Comparison of ENCODE assay signal across 8 mouse cellular contexts in genomic region chr2:180126195-180126594, GRCm38 (mm10). TPM values are rescaled to one million over a fixed set of nuclear protein-coding genes. Genes with fewer than 3 reads are reported as not detected.
DNase-seq lines count a peak whose midpoint lies in the region; ATAC-seq and TF ChIP-seq lines count a peak whose summit lies in the region.

No protein-coding gene starts in this region.

- no peak overlapping the region for H3ac ChIP-seq in myocyte (ENCODE audit: control insufficient read depth, insufficient read length)

- ATAC-seq in hindbrain, embryonic 12.5 days (ENCODE audit: low FRiP score): no peak
- ATAC-seq in heart, embryonic 13.5 days (ENCODE audit: extremely low read depth, insufficient number of reproducible peaks, low FRiP score, low TSS enrichment): no peak

- no peak overlapping the region for H3K4me3 ChIP-seq in hindbrain, embryonic 10.5 days
- no peak overlapping the region for H3K4me3 ChIP-seq in hindbrain, embryonic 12.5 days
- no peak overlapping the region for H3K4me3 ChIP-seq in heart, embryonic 13.5 days
- H3K4me3 ChIP-seq in myocyte: no peak overlapping the region

- WGBS in hindbrain, embryonic 10.5 days: 24% methylated on average over 4 of the region's 4 CpGs
- WGBS in hindbrain, embryonic 12.5 days: 31% methylated on average over 4 of the region's 4 CpGs
- 24% methylated on average over 4 of the region's 4 CpGs for WGBS in heart, embryonic 13.5 days

- H3K36me3 ChIP-seq in hindbrain, embryonic 10.5 days: peaks cover 15% of the 10 kb centered on the region
- H3K36me3 ChIP-seq in hindbrain, embryonic 12.5 days: peaks cover 12% of the 10 kb centered on the region; the same call in 1 of the 2 replicates
- H3K36me3 ChIP-seq in heart, embryonic 13.5 days: peaks cover 11% of the 10 kb centered on the region
- H3K36me3 ChIP-seq in myocyte (ENCODE audit: control insufficient read depth, insufficient read depth): peaks cover 4% of the 10 kb centered on the region

- H3K27ac ChIP-seq in hindbrain, embryonic 10.5 days: peak overlapping the region; percentile 64
- H3K27ac ChIP-seq in hindbrain, embryonic 12.5 days: no peak overlapping the region
- H3K27ac ChIP-seq in heart, embryonic 13.5 days (replicated peaks): peak overlapping the region; percentile 36; the same call in 1 of the 2 replicates

- intact Hi-C loops in left cerebral cortex, postnatal 36 days (cut with DNase I): no loop called here

- H3K9ac ChIP-seq in hindbrain, embryonic 12.5 days: no peak overlapping the region
- H3K9ac ChIP-seq in heart, embryonic 13.5 days: peak overlapping the region; percentile 40

- no peaks in the 10 kb centered on the region for H3K27me3 ChIP-seq in hindbrain, embryonic 10.5 days (ENCODE audit: insufficient read depth, poor library complexity, severe bottlenecking)
- H3K27me3 ChIP-seq in hindbrain, embryonic 12.5 days: no peaks in the 10 kb centered on the region
- no peaks in the 10 kb centered on the region for H3K27me3 ChIP-seq in heart, embryonic 13.5 days (replicated peaks)
- no peaks in the 10 kb centered on the region for H3K27me3 ChIP-seq in myocyte (ENCODE audit: control insufficient read depth, insufficient read depth, insufficient read length)

- H3K4me1 ChIP-seq in hindbrain, embryonic 10.5 days (replicated peaks): peaks cover 31% of the 10 kb centered on the region
- H3K4me1 ChIP-seq in hindbrain, embryonic 12.5 days: peaks cover 16% of the 10 kb centered on the region
- H3K4me1 ChIP-seq in heart, embryonic 13.5 days: peaks cover 37% of the 10 kb centered on the region

- no peak overlapping the region for H3K4me2 ChIP-seq in hindbrain, embryonic 12.5 days (replicated peaks)
- no peak overlapping the region for H3K4me2 ChIP-seq in heart, embryonic 13.5 days
- peak overlapping the region; percentile 66 for H3K4me2 ChIP-seq in myocyte (ENCODE audit: low read depth)

- no peaks in the 10 kb centered on the region for H3K9me3 ChIP-seq in hindbrain, embryonic 10.5 days
- H3K9me3 ChIP-seq in hindbrain, embryonic 12.5 days (replicated peaks): no peaks in the 10 kb centered on the region
- H3K9me3 ChIP-seq in heart, embryonic 13.5 days: no peaks in the 10 kb centered on the region

- no peak for DNase-seq in hindbrain, embryonic 10.5 days (ENCODE audit: low spot score)
- peak; percentile 23 for DNase-seq in urinary bladder, postnatal 25 days (ENCODE audit: low spot score)
- no peak for DNase-seq in urinary bladder, adult 2 months (ENCODE audit: low spot score)
- DNase-seq in left cerebral cortex, postnatal 36 days (ENCODE audit: low spot score in 2 of 2): no peak
- DNase-seq in right cerebral cortex, postnatal 14 days: no peak

- no peak for TF ChIP-seq POLR2A in myocyte (IDR thresholded peaks at IDR 0.05; ENCODE audit: insufficient read length, low read depth)

- peaks cover 38% of the 10 kb centered on the region for H3K79me2 ChIP-seq in myocyte (ENCODE audit: control insufficient read depth, insufficient read depth)

TF ChIP-seq in myocyte, 11 proteins besides CTCF, POLR2A, EP300 and RAD21:
- TF ChIP-seq REST (IDR thresholded peaks at IDR 0.05; ENCODE audit: insufficient read depth, insufficient read length) (no peak), TCF12 (IDR thresholded peaks at IDR 0.05; ENCODE audit: insufficient read depth, poor library complexity, severe bottlenecking) (peak; percentile 76), MYOG (IDR thresholded peaks at IDR 0.05; ENCODE audit: control insufficient read depth in 1 of 3, insufficient read depth in 1 of 3, insufficient read length in 2 of 3, low read depth in 2 of 3) (peak; percentile 43 to 92 (median 79)), USF1 (IDR thresholded peaks at IDR 0.05; ENCODE audit: low read depth) (peak; percentile 80), TCF3 (IDR thresholded peaks at IDR 0.05; ENCODE audit: insufficient read length, low read depth) (peak; percentile 32), E2F4 (IDR thresholded peaks at IDR 0.05; ENCODE audit: insufficient read depth) (no peak), MAX (IDR thresholded peaks at IDR 0.05; ENCODE audit: low read depth) (peak; percentile 41), MYOD1 (IDR thresholded peaks at IDR 0.05; ENCODE audit: control insufficient read depth in 1 of 3, insufficient read length in 2 of 3, low read depth in 2 of 3) (peak in 2 of 3 experiments; percentile 63 to 86)

RNA-seq across cellular contexts. Expression of gene Osbpl2, which starts 7.1 kb away (rescaled TPM):
- polyA plus RNA-seq in hindbrain, embryonic 10.5 days (2016; fragmentation: Nextera tagmentation; extraction: Ambion mirVana): 29.0 and 42.2 TPM in 2 replicates
- polyA plus RNA-seq in hindbrain, embryonic 12.5 days (2016; fragmentation: Nextera tagmentation; extraction: Ambion mirVana): 52.2 and 53.8 TPM in 2 replicates
- polyA plus RNA-seq in urinary bladder, adult 2 months (2012; rRNA removed): 87.1 and 92.1 TPM in 2 replicates
- 34.1 and 37.8 TPM in 2 replicates for polyA plus RNA-seq in heart, embryonic 13.5 days (2015; fragmentation: Nextera tagmentation; extraction: Ambion mirVana)
- polyA plus RNA-seq in myocyte (2012; fragmentation: generic; extraction: Trizol): 34.8 TPM
- 10 to 100 TPM; 44.2 to 50.4 TPM for total RNA-seq in left cerebral cortex, postnatal 36 days (2021)

RNA-seq across cellular contexts. Expression of gene Hrh3, which starts 21.9 kb away (rescaled TPM):
- polyA plus RNA-seq in hindbrain, embryonic 10.5 days (2016; fragmentation: Nextera tagmentation; extraction: Ambion mirVana): 1.5 and 4.2 TPM in 2 replicates
- polyA plus RNA-seq in hindbrain, embryonic 12.5 days (2016; fragmentation: Nextera tagmentation; extraction: Ambion mirVana): 4.1 and 4.2 TPM in 2 replicates
- polyA plus RNA-seq in urinary bladder, adult 2 months (2012; rRNA removed): 2.9 and 3.2 TPM in 2 replicates
- polyA plus RNA-seq in heart, embryonic 13.5 days (2015; fragmentation: Nextera tagmentation; extraction: Ambion mirVana): not detected in 2 replicates
- polyA plus RNA-seq in myocyte (2012; fragmentation: generic; extraction: Trizol): 0.16 TPM
- total RNA-seq in left cerebral cortex, postnatal 36 days (2021): 10 to 100 TPM; 94.8 to 99.4 TPM

RNA-seq across cellular contexts. Expression of gene Adrm1, which starts 45.1 kb away (rescaled TPM):
- 278 and 297 TPM in 2 replicates for polyA plus RNA-seq in hindbrain, embryonic 10.5 days (2016; fragmentation: Nextera tagmentation; extraction: Ambion mirVana)
- 198 and 200 TPM in 2 replicates for polyA plus RNA-seq in hindbrain, embryonic 12.5 days (2016; fragmentation: Nextera tagmentation; extraction: Ambion mirVana)
- polyA plus RNA-seq in urinary bladder, adult 2 months (2012; rRNA removed): 84.3 and 84.4 TPM in 2 replicates
- 150 and 155 TPM in 2 replicates for polyA plus RNA-seq in heart, embryonic 13.5 days (2015; fragmentation: Nextera tagmentation; extraction: Ambion mirVana)
- polyA plus RNA-seq in myocyte (2012; fragmentation: generic; extraction: Trizol): 188 TPM
- 100 to 1,000 TPM in 1 of 2 experiments, 10 to 100 TPM in 1; 95.4 to 105 TPM for total RNA-seq in left cerebral cortex, postnatal 36 days (2021)

RNA-seq across cellular contexts. Expression of gene Mtg2, which starts 55.8 kb away (rescaled TPM):
- 33.9 TPM in 2 replicates for polyA plus RNA-seq in hindbrain, embryonic 10.5 days (2016; fragmentation: Nextera tagmentation; extraction: Ambion mirVana)
- 30.0 and 31.4 TPM in 2 replicates for polyA plus RNA-seq in hindbrain, embryonic 12.5 days (2016; fragmentation: Nextera tagmentation; extraction: Ambion mirVana)
- polyA plus RNA-seq in urinary bladder, adult 2 months (2012; rRNA removed): 25.0 and 33.0 TPM in 2 replicates
- polyA plus RNA-seq in heart, embryonic 13.5 days (2015; fragmentation: Nextera tagmentation; extraction: Ambion mirVana): 23.9 and 24.8 TPM in 2 replicates
- polyA plus RNA-seq in myocyte (2012; fragmentation: generic; extraction: Trizol): 17.2 TPM
- 10 to 100 TPM; 12.6 to 19.1 TPM for total RNA-seq in left cerebral cortex, postnatal 36 days (2021)
